Mouse (Mus musculus) liver, adult 2 months (tissue): ENCODE measurements around the gene Ctla4.

Source experiments
- CTCF ChIP-seq: fragments of 200-500 bp; IDR thresholded peaks from 2 replicates; pipeline ENCODE4 v1.5.1; 2011; ENCODE audit warnings: low read depth, low read length, control low read depth
- POLR2A ChIP-seq: fragments of 200-500 bp; IDR thresholded peaks from 2 replicates; pipeline ENCODE4 v1.6.1; 2011; ENCODE audit warnings: low read length, control low read depth; ENCODE audit not compliant: insufficient read depth; ENCODE audit errors: extremely low read depth

DNA sequence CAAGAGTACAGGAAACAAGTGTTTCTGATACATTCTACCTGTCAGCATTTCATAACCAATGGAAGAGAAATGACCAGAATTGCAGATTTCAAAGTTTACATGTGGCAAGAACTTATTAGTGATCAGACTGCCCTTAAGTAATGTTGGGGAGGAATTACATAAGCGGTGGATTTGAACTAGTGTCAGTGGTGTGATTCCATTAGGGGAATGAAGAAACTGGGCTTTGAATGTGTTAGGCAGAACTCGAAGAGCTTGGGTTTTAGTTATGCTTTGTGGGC, 12.1 kb downstream of the Ctla4 start:
- no peak for TF ChIP-seq CTCF
- TF ChIP-seq POLR2A: no peak
